Mouse (Mus musculus) thymus, postnatal 0 days (tissue): ENCODE measurements around the gene Pga5. TPM values are rescaled to one million over a fixed set of nuclear protein-coding genes. Genes with fewer than 3 reads are reported as not detected.

Experiments used
- DNase-seq: peaks from one replicate; pipeline ENCODE4 v3.0.0-alpha.2; 2015; ENCODE audit warnings: low spot score
- polyA plus RNA-seq: library from polyadenylated mRNA; unstranded; fragments of >200 nt; fragmentation: Nextera tagmentation; extraction: Ambion mirVana; gene quantifications from 2 replicates; pipeline ENCODE4 v1.2.1, GENCODE M21; 2015

The Pga5 gene
- polyA plus RNA-seq, 1 experiment from 2014 or later: 0.49 TPM

DNA sequence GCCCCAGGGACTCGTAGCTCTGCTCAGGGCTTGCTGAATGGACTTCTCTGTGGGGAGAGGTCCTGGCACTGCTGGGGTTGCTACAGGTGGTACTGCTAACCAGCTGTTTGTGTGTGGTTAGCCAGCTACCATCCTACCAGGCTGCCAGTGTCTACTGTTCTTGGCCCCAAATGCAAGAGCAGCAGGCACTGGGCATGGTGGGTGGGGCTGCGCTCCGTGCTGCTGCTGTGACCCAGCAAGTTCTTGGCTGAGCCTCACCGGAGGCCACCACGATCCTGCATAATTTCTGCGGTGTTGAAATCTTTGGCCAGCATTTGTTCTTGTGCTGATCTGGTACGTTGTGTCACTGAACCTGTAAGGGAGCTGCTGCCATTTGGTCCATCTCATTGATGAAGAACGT lies 25.6 kb upstream of the Pga5 start:
- DNase-seq: no peak

DNA sequence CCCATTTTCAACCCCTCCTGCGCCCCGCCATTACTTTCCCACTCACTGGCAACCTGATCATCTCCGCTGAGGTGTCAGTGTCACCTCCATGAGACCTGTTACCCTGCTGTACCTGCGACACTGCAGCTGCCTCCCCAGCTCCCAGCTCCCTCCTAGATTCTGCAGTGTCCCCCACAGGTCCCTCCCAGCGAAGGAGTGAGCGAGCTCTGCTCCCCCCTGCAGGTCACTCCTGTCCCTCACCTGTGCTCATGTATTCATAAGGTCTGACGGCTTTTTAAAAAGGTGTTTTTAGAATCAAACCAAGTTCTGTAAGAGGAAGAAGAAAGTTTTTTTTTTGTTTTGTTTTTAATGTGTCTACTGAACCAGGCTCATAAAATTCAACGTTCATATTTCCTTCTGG lies 24.3 kb upstream of the Pga5 start:
- no peak for DNase-seq

DNA sequence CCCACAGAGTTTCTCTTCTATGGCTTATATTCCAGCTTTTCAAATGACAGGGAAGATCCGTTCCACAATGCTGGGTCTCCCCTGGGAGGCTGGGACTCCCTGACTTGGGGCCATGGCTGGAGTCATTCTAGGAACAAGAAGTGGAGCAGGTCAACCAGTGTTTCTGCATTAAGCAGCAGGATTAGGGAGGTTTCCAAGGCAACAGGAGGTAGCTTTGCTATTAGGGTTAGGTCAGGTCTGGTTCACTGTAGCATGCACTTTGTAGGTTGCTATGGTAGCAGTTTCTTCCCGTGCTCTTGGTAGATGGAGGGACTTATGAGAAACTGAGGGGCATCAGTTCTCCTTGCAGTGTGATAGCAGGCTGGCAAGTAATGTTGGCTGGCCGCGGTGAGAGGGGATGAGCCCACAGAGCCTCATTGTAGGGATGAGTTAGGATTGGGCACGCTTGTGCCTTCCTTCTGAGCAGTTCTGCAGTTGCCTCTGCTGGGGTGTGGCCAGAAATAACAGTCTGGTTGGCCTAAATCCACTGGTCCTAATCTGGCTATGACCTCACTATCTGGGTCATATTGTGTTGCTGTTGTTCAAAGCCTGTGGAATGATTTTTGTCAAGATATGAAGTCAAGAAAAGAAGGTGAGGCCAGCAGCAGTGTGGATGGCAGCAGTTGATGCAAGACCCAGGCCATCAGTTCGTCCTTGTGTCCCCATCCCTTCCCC lies 23.3 kb upstream of the Pga5 start:
- DNase-seq: no peak

DNA sequence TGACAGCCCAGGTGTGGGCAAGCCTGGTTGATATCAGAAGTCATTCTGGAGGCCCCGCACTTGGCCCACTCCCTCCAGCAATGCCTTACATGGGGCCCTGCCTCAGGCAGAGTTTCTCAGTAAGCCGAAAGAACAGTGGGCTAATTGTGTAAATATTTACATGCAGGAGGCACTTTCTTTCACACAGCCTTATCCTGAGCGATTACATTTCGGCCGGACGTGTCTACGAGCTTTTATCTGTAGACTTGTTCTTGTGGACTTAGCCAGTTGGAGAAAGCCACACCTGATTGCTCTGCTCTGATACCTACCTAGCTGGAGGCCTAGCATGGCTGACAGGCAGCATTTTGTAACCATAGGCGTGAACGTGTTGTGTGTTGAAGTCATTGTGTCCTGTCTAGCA lies 22.0 kb upstream of the Pga5 start:
- DNase-seq: no peak

DNA sequence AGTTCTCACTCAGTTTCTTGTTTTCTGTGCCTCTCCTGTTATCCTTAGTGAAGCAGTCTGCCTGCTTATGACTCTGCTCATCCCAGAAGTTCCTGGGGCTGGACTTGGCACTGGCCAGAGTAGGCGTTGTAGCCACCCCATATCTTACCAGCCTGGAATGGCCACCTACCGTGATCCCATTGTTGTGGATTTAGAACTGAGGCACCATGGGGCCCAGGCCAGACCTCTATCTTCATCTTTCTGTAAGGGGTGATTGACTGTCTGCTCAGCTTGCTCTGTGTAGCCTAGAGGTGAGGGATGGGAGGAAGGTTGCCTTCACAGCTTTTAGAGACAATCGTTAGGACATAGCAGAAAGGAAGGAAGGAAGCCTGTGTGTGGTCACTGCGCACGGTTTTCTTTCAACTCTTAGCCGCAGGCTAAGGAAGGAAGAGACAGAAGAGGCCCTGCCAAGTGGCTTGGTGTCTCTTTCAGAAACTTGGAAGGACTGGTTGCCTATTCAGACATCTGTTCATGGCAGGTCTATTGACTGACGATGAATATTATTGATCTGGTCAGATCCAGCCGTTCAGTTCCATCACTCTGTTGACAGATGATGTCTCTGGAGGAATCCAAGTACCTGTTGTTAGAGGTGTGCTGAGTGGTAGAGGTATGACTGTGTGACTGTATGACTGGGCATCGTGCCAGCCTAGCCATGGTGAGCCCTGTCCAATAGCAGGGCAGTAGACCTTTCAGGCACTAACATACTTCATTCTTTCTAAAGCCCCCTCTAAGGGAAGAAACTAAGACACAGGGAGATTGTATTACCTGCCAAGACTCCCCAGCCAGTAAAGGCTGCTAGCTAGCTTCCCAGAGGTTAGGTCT lies 20.5 kb upstream of the Pga5 start:
- DNase-seq: peak; percentile 47

DNA sequence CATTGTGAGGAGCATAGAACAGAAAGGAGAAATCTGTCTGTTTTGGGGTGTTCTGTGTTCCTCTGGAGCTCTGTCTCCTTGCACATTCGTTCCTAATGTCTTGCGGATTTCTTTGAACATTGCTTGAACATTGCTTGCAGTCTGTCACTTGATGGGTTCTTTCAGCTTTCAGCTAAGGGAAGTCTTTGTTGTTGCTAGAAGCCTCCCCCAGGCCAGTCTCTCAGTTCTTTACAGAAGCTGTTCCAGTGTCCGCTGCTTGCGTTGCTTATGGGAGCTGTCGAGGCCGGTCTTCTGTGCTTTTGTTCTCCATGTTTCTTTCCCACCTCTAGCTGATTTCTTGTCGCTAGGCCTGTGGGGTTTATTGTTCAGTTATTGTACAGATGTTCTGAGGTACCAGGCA lies 17.9 kb upstream of the Pga5 start:
- peak; percentile 27 for DNase-seq

DNA sequence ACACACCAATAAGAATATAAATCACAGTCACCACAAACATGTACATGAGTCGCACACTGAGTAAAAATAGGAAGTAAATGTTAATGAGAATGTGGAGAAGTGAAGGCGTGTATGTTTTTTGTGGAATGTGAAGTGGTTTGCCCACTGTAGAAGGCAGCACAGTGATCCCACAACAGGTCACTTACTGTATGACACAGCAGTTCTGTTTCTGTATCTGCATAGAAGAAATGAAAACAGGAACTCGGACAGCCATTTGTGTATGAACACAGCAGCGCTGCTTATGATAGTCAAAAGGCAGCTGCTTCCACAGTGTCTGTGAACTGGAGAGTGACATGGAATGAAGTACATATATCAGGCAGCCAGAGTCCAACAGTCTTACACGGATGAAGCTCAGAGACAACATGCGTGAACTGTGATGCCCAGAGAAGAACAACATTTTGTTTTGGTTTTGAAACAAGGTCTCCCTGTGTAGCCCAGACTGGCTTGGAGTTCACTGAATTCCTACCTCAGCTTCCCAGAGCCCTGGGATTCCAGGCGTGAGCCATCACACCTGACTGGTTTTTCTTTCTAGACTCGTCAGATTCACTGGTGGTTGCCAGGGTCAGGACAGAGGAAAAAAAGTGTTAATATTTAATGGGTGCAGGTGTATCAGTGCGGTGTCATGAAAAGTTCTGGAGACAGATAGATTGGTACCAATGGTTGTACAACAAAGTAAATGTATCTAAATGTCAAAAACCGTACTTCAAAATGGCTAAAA lies 16.2 kb upstream of the Pga5 start:
- no peak for DNase-seq

DNA sequence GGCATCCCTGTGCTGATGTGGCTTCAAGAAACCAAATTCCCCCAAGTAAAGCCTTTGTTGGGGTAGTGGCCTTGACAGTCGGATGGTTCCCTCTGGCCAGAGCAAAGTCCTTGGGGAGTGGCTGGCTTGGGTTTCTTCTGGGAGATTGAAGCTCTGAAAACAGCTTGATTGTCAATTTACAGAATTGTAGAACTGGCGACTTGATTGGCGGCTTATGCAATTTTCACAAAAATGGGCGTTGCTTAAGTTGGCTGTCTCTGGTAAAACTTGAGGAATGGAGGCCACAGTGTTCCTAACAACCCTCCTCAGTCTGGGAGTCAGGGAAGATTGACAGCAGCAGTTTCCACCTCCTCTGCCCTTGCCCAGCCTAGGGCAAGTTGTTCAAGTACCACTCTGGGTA lies 14.5 kb upstream of the Pga5 start:
- DNase-seq: no peak

DNA sequence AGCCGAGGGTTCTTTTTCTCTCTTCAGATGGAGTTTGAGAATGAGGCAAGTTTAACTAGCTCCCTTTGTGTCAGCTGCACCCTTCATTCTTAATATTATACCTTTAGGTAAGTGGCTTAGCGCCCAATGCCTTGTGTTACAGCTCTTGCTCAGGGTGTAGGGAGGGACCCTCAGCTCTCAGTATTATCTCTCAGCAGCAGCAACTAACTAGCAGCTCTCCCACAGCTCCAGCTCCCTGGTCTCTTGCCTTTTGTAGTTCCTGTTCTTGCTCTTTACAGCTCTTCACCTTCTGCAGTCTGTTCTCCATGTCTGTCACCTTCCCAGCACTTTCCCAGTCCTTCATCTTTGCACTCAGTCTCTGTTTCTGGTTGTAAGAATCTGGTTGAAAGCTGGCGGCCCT lies 13.8 kb upstream of the Pga5 start:
- DNase-seq: no peak

DNA sequence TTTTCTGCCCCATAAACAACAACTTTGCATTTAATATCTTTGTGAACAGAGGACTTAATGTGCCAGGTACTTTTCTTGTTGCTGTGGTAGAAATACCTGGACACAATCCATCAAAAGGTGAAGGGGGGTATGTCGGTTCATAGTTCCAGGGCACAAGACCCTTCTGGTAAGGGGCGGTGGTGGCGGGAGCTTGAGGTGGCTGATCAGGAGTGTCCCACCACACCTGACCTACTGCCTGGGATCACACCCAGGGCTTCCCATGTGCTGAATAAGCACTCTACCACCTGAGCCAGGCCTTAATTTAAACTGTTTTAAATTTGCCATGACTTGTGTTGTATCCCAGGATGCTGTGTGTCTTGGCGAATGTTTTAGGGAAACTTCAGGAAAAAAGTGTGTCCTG lies 13.2 kb upstream of the Pga5 start:
- DNase-seq: no peak

DNA sequence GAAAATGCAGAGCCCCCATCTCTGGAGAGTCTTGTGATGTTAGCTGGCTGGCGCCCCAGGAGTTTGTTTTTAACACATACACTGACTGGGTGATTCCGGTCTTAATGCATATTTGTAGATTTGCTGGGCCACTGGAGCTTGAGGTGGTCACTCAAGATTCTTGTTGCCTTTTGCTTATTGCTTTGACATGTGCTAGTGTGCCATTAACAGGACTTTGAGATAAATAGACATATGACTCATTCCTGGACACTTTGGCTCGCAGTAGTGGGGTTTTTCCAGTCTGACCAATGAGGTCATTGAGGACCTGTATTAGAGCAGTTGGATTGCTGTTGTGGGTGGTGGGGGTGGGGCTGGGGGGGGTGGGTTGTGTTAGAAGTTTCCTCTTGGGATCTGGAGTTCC lies 12.5 kb upstream of the Pga5 start:
- DNase-seq: no peak

DNA sequence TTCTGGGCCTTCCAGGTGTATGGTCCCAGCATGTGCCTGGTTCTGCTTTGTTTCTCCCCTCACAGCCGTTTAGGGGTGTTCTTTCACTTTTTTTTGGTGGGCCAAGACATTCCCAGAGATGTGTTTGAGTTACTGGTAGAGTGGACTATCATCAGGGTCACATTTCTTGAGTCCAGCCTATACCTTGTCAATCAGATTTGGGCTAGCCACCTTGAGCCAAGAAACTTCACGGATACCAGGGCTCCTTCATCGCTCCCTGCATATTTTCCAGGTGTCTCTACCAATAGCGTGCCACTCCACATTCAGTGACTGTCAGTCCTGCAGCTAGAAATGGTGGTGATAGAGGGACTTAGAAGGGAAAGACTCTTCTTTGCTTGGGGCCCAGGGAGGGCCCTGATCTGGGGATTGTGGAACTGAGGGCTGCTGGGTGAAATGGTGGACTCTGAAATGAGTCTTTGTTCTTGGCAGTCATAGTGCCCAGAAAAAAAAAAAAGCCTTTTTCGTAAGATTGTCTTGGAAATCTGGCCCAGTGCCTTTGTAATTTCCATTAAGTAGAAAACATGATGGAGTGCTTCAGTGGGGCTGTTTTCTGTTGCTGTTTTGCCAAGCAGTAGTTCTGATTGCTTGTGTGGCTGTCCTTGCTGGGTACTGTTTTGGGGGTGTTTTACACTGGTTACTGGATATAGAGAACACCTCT lies 11.7 kb upstream of the Pga5 start:
- DNase-seq: no peak

DNA sequence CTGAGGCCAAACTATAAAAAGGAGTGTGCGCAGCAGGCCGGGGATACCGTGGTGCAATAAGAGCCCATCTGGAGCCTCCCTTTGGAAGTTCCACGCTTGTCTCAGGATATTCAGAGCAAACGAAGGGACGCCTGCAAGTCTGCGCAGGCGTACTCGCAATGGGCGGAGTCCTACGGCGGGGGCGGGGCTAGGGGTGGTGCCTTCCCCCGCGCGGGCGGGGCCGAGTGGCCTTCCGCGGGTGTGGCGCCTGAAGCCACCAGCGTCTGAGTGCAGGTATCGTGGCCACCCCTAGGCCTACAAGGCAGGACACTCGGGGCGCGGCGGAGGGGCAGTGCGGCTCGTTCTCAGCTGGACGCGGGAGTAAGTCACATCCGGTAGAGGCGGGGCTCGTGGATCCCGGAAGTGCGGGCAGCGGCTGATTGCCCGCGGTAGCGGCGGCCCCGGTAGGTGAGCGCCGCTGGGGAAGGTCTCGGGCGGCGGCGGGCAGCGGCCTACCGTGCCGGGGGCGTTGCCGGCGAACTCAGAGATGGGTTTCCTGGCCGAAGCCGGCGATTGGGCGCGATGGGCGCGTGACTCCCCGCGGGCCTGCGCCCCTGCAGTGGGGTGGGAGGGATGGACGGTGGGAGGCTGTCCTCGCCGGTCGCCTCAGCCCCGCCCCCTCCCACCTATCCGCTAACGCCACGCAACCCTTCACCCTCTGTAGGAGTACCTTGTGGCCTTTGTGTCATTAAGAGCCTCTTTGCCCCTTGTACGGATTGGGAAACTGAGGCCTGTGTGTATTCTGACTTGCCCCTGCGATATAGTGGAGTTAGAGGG lies 10.9 kb upstream of the Pga5 start, which contains the start of gene Vps37c:
Gene Vps37c (plus strand): TSS at position 199 of the 816 bp plus-strand sequence.
- peak; percentile 88 for DNase-seq

DNA sequence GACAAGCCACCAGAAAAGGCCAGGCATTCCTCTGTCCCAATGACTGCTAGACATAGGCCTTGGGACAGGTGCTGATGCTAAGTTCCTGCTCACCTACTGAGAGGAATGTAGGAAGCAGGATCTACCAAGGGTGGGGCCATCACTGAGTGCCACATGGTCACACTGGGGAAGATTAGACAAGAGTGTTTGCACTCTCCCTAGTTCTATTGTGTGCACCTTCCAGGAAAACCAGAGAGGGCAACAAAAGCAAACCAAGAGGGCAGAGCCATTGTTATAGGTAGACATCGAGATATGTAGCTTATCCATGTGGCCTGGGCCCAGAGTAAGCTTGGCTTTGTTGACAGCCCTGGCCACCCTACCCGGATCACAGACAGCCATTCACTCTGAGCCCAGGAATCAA lies 7.9 kb upstream of the Pga5 start:
- DNase-seq: no peak

DNA sequence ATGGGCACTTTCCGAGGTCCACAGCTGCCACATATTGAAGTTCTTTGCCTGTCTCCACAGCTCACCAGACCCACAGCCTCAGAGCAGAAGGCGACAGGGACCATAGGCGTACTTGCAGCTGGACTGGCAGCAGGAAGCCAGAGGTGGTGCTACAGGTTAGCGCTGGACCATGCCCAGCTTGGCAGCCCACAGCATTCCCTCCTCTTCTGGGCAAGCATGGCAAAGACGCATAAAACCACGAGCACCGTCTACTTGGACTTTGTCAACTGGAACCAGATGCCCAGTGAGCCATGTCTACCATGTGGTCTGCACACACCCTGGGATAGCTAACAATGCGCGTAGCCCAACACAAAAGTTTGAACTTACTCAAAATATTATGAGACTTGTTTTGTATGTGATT lies 7.2 kb upstream of the Pga5 start:
- no peak for DNase-seq

DNA sequence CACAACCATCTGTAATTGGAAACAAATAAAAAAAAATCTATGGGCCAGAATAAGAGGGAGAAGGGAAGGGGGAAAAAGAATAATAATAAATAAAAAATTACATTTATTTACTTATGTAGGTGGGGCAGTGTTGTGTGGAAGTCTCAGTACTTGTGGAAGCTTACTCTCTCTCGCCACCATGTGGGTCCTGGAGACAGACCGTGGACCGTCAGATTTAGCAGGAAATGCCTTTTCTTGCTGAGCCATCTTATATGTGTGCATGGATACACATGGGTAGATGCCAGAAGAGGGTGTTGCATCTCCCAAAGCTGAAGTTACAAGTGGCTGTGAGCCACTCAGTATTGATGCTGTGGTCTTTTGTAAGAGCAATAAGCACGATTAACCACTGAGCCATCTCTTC lies 3.7 kb upstream of the Pga5 start:
- DNase-seq: no peak

DNA sequence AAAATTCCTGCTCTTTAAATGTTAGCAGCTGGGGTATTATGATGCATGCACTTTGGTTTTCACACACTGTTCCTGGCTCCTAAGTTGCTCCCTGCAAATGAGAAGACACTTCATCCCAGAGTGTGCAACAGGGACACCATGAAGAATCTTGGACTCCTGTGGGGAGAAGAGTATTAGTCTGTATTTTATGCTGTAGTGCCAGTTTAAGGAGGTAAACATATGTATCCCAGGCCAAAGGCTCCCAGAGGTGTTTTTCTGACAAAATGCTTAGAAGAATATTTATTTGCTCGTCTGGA lies 849 bp upstream of the Pga5 start:
- DNase-seq: no peak

DNA sequence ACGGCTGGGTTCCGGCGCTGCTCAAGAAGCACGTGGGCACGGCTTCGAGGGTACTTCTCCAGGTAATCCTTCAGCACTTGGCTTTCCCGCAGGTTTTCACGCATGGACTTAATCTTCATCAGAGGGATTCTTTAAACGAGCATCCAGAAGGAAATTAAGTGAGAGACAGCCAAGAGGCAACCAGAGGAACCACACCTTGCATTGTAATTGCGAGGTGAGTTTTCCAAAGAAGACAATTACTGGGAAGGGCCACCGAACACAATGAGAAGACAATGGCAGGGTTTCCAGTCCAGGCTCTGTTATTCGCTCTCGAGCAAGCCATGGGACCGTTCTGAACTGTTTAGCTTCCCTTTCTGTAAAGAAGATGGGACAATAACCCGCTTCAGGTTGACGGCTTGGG lies 1.2 kb downstream of the Pga5 start:
- no peak for DNase-seq

DNA sequence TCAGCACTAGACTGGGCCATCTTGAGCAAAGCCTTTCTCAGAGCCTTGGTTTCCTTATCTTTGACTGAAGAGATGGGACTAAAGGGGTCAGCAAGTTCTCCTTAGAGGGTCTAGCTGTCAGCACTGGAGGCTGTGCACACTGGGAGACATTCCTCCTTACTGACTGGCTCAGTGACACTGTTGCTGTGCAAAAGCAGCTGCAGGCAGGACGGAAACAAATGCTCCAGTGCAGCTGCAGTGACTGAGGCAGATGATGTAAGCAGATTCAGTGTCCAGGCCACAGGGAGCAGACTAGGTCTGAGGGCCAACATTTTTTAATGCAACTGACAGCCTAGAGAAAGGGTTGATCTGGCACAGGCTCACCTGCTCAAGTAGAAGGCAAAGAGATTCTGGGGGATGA lies 4.6 kb downstream of the Pga5 start:
- no peak for DNase-seq

DNA sequence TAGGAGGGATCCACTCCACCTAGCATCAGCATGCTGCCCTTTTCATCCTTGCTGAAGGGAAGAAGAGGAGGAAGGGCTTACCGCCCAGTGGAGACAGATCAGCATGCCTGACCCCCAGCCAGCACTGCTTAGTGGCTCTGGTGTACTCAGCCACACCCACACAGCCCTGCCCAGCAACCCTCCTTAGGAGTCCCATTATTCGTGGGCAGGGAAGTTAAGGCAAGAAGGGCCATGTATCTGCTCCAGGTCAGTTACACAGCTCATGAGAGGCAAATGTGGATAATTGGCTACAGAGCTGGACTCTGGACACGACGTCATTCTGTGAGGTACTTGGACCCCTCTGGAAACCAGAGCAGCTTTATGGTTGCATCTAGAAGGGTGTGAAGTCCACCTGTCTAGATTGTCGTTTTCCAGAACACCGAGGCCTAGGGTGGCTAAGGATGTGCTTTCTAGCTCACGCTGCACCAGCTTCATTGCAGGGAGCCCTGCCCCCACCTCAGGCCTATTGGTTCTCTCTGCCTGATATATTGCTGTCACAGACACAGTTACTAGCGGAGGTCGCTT lies 5.9 kb downstream of the Pga5 start:
- no peak for DNase-seq

DNA sequence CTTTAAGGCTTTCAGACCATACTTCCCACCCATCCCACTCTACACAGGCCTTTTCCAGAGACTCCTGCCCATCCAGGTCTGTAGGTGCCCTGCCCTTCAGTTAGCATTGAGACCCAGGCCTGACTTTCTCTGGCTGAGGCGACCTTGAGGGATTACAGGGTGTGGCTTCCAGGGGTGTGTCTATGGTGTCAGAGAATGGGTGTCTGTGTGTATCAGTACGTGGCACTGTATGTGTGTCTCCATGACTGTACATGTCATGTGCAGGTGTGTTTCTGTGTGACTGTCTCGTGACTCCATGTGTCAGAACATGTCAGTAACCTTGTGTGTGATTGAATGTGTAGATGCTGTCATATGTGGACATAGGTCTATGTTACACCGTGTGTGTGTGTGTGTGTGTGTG lies 6.6 kb downstream of the Pga5 start:
- DNase-seq: no peak
